Mouse (Mus musculus): ENCODE results near the gene Zbtb26.

Gene Zbtb26

DNA sequence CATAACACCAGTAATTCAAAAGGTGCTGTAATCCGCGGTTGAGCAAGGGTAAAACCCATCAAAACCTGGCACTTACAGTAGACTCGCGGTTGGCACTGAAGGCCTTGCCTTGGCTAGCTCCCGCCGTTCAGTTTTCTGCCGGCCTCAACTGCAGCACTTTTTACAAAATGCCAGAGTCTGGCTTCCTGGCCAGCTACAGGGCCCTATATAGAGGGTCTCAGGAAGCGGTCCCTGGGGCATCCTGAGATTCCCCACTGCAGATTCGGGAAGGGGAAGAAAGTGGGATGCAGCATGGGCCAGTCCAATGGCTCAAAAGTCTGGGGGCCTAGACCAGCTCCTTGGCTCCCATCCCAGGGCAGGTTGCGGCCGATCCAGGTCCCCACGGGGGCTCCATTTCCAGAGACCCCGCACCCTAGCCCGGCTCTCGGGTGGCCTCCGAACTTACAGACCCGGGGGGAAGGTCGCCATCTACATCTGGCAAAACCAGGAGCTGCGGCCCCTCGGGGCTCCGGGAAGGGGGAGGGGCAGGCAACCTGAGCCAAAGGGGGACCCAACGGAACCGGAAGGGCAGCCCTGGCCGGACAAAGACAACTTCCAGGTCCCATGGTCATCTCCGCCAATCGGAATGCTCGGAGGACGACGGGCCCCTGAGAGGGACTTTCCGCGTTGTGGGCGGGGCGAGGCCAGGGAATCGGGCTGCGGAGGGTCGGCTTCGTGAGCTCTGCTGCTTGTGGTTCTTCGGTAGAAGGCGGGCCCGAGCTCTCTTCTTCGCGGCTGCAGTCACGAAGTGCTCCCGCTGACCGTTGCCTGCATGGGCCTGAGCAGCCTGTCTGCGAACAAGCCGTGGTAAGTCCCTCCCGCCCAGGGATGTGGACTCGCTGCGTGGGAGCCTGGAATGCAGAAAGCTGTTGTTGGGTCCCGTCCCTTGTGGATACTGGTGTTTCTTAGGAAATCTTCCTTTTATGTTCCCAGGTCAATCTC, at the start of gene Zbtb26, which contains the start of the genes Zbtb6 and Rabgap1:
Zbtb26 (minus strand) TSS at position 525 of the 981 bp plus-strand sequence.
Zbtb6 (minus strand) TSS at position 561 of the 981 bp plus-strand sequence.
Rabgap1 (plus strand) TSS at position 669 of the 981 bp plus-strand sequence.
- peak; percentile 98 for DNase-seq

DNA sequence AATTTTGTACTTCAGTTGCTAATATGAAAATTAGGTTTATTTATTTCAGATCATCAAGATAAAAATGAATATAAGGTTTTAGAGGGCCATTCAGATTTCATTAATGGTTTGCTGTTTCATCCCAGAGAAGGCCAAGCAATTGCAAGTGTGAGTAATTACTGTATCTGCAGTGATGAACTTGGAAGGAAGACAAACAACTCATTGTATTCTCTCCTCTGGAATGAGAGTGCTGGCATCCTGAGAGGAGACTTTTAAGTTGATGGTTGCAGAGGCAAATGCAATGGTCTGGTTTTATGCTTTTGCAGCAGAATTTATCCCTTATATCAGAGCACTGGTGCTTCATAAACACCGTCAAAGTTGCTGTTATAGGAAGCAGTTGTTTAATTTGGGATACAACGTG, 46.0 kb upstream of the Zbtb26 start:
- no peak for DNase-seq

DNA sequence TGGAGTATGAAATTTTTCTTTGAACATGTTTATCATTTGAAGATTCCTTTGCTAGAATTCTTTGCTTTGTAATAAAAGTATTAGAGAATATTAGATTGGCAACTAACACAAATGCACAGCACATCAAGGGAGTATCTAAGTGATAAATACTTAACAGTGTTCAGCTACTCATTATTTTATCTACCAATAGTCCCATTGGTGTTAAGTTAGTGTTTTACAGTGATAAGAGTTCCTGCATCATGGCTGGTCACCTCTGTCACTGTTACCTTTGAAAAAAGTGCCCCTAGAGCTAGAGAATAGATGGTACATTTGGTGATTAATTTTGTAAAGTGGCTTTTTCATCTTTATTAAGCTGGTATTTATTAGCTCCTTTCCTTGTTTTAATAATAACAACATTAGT, 43.5 kb upstream of the Zbtb26 start:
- DNase-seq: no peak

DNA sequence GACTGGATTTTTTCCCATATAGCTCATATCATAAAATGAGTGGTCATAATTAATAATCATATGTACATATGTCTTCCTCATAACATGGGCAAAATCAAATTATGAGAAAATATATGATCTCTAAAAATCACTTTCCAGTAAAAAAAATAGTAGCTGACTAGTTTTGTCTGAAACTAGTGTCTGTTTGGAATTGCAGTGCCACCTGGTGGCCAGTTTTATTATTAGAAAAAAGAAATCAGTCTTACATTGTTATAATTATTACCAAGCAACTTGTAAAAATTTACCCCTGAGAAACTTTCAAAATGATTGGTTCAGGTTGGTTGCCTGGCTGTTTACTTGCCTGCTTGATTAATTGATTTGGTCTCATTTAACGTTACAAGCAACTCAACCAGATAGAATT, 42.4 kb upstream of the Zbtb26 start:
- peak; percentile 69 for DNase-seq

DNA sequence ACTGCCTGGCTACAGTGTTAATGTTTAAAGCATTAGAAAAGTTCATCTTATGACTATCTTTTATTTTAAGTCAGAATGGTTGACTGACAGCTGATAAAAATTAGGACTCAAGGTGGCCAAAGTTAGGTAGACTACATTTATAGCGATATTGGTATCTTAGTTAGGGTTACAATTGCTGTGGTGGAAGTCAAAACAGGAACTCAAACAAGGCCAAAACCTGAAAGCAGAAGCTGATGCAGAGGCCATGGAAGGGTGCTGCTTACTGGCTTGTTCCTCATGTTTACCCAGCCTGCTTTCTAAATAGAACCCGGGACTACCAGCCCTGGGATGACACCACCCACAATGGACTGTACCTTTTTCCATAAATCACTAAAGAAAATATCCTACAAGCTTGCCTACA, 41.2 kb upstream of the Zbtb26 start:
- no peak for DNase-seq

DNA sequence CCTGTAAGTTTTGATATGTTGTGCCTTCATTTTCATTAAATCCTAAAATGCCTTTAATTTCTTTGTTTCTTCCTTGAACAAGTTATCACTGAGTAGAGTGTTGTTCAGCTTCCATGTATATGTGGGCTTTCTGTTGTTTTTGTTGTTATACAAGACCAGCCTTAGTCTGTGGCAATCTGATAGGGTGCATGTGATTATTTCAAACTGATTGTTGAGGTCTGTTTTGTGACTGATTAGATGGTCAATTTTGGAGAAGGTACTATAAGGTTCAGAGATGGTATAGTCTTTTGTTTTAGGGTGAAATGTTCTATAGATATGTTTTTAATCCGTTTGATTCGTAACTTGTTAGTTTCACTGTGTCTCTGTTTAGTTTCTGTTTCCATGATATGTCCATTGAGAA, 37.1 kb upstream of the Zbtb26 start:
- no peak for DNase-seq

DNA sequence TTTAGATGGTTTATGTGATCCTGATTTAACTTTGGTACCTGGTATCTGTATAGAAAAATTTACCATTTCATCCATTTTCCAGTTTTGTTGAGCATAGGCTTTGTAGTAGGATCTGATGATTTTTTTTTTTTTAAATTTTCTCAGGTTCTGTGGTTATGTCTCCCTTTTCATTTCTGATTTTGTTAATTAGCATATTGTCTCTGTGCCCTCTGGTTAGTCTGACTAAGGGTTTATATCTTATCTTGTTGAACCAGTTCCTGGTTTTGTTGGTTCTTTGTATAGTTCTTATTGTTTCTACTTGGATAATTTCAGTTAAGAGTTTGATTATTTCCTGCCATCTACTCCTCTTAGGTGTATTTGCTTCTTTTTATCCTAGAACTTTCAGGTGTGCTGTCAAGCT, 36.6 kb upstream of the Zbtb26 start:
- DNase-seq: no peak

DNA sequence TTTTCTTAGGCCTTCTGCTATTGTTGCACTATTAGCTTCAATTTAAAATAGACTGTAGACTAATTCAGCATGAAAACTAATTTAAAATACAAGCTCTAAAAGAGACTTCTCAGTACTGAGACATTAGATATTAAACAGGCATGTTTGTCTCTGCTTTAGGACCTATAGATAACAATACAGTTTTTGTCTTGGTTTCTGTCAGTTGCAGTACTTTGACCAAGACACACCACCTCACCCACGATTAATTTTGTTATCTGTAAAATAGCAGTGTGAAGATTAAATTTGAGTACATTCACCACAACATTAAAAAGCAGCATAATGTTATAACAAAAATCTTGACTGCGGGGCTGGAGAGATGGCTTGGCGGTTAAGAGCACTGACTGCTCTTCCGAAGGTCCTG, 23.3 kb upstream of the Zbtb26 start:
- no peak for DNase-seq

DNA sequence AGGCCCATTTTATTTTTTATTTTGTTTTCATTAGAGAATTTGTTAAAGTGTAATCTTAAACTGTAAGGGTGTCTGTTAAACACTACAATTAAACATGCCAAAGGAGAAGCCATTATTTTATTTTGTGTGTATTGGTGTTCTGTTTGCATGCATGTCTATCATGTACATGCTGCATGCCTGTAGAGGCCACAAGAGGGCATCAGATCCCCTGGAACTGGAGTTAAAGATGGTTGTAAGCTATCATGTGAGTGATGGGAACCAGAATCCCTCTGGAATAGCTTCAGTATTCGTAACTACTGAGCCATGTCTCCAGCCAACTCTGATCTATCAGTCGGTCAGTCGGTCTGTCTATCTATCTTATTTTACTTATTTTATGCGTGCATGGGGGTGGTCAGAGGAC, 17.8 kb upstream of the Zbtb26 start:
- DNase-seq: no peak

DNA sequence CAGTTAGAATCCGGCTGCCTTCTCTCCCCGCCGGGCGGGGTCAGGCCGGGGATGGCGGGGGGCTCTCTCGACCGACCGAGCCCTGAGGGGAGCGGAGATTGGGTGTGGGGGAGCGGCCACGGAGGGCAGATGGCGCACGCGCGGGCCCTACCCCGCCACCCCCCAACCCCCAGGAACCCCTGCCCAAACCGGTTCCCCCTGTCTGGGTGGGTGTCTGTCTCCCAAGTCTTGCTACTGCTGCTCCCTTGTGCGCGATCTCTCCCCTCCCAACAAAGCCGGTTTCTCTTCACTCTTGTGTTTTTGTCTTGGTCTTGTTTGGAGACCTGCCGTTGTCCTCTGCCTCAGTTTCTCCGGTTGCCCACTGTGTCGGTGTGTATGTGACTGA, 9.4 kb upstream of the Zbtb26 start:
- no peak for DNase-seq

DNA sequence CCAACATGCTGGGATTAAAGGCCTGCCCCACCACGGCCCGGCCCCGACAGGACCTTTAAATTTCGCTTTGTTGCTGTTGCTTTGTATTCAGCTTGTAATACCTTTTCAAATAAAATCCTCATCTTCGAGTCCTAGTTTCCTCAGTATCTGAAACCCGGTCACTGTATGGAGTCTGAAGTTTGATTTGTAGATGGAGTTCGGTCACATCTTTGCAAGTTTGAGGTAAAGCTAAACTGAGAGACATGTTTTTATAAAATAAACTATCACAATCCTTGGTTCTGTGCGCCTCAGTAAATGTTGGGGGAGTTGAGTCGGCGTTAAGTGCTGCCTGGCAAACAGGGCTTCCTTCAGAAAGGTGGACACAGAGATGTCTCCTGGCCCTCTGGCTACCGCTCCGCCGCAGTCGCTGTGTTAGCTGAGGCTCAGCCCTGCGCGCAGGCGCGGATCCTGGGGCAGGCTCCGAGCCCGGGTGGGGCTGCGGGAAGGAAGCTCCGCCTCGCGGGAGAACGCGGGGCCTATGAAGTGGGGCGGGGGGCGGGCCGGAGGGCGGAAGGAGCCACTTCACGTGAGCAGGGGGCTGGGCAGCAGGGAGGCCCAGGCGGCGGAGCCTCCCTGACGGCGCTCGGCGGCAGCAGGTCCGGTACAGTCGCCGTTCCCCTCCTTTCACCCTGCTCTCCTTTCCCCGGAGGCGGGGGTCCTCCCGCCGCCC, 8.9 kb upstream of the Zbtb26 start:
- DNase-seq: peak; percentile 97

DNA sequence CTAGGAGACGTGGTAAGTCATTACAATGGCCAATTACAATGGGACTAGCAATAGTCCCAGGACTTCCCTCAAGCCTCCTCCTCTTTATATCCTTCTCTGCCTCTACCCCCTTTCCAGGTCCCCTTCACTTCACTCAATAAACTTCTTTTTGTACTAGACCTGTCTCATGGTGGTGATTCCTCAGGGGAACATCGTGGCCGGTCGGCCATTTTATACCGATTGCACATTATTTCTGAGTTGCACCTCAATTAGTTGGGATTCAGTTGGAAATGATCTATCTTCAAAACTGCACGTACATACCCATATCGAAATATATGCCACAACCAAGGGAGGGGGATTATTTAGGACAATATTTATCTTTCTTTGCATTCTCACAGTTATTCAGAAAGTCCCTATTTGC, 11.3 kb downstream of the Zbtb26 start:
- no peak for DNase-seq

DNA sequence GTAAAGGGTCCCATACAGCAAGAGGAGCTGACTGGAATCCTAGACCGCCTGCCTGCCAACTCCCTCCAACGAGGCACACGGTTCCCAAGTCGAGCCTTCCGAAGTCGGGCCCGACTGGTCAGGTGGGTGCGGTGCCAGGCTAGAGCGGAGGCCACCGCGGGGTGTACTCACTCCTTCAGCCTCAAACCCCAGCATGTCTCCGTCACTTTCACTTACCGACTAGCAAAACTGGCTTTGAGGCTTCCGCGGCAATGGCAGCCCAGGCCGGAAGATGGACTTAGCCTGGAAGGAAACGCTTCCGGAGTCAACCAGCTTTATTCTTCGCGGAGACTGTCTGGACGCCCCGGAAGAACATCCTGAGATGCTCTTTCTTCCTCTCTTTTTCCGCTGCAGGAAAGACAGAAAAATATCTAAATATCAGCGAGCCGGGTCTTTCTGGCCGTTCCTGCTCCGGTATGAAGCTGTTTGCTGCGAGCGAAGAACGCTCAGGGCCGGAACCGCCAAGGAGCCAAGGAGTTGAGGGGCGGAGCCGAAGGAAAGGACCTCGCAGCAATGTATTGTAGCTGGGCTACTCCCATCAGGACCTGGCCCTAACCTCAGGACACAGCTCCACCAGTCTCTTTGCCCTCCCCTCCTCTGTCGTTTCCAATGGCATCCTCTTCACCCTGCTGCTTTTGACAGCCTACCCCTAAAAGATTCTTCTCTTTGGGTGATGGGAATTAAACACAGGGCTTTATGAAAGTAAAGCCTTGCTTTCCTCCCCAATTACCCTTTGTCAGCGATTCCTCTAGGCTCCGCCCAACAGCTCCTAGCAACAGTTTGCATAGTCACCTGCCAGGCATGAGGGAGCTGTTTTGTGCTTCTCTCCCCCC, 12.1 kb downstream of the Zbtb26 start:
- peak; percentile 90 for DNase-seq

DNA sequence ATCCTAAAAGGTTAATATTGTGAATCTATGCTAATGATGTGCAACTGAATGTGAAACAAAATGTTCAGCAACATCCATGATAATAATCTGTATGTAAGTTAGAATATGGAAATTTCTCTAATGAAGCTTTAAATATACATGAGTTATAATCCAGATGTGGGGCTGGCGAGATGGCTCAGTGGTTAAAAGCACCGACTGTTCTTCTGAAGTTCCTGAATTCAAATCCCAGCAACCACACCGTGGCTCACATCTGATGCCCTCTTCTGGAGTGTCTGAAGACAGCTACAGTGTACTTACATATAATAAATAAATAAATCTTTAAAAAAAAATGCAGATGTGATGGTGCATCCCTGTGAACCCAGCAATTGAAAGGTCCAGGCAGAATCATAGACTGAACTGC, 19.3 kb downstream of the Zbtb26 start:
- DNase-seq: no peak

DNA sequence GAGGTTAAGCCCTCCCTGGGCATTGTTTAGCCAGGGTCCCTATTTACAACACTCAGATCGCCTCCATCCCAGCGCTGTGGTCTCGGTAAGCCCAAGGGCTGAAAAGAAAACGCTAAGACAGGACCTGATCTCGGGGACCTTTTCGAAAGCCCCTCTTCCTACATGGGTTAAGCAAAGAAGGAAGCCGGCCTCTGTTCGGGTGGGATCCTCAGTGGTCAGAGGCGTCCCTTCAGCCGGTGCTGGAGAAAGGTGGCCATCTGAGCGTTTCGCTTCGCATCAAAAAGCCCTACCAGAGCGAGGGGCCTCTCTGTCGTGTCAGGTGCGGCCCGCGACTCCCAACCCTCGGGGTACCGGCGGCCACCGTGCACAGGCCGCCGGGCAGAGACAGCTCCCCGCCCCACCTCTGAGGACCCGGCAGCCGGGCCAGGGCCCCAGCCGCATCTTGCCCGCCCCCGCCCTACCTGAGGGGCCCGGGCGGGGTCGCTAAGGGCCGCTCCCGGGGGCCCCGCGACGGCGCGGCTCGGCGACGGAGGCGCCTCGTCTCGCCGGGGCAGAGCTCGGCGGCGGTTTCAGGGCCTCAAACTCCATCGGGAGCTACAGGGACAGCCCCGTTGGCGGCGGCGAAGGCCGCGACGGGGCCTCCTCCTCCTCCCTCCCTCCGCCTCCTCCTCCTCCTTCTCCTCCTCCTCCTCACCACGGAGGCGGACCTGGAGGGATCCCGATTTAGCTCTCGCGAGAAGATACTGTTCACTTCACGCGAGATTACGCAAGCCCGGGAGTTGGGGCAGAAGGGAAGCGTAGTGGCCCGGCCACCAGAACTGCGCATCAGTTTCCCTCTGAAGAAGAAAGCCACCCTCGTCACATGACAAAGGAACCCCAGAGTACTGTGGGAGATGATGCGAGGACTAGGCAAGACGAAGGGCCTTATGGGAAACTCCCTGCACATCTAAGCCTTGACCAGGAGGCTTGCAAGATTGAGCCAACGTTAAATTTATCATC, 20.3 kb downstream of the Zbtb26 start, which contains the start of gene Rc3h2:
Rc3h2 (minus strand) TSS at position 598 of the 999 bp plus-strand sequence.
- DNase-seq: peak; percentile 98

DNA sequence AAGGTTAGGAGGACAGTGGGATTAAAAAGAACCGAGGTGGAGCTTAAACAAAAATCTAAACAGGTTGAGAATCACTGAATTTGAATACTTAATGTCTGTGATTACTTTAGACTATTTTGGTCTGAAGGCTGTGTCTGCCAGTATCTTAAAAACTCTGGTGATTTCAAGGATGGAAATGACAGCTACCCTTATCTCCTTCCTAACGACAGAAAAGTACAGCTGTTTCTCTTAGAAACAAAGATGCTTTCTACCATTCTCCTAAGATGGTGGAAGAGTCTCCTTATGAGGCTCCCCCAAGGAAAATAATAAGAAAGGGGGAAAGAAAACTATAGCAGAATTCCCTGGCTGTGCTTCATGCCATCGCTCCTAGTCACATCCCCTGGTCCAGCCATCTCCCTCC, 21.0 kb downstream of the Zbtb26 start:
- DNase-seq: no peak

DNA sequence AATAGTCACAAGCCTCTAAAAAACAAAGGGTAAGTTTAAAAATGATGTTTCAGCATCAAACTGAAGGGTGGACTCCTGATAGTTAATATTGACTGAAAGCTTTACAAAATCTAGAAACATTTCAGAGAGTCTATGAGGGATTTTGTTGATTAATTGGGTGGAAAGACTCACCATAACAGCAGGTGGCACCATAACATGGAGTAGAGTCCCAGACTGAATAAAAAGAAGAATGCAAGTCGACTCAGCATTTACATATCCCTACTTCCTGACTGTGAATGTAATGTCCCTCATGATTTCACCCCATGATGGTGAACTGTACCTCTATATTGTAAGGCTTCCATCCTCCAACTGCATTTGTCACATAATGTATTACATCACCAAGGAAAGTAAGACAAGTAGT, 47.4 kb downstream of the Zbtb26 start:
- peak; percentile 3 for DNase-seq

DNA sequence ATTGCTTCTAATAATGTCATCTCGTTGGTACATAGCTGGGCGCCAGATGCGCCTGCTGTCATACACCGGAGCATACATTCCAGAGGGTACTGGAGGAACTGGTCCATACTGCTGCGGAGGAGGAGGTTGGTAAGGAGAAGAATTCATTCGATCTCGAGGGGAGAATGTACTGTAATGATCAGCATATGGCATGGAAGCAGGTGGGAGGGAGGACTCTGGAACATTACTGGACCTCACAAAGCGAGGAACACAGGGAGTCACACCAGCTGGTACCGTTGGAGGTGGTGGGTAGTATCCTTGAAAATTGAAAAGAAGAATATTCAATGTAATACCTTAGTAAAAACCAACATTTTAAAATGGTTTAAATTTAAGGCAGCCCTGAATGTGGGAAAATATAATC, 60.0 kb downstream of the Zbtb26 start:
- no peak for DNase-seq

Data from lung, postnatal 10 days (tissue).